Comparison of ENCODE assay signal across 8 mouse cellular contexts in the genomic region with DNA sequence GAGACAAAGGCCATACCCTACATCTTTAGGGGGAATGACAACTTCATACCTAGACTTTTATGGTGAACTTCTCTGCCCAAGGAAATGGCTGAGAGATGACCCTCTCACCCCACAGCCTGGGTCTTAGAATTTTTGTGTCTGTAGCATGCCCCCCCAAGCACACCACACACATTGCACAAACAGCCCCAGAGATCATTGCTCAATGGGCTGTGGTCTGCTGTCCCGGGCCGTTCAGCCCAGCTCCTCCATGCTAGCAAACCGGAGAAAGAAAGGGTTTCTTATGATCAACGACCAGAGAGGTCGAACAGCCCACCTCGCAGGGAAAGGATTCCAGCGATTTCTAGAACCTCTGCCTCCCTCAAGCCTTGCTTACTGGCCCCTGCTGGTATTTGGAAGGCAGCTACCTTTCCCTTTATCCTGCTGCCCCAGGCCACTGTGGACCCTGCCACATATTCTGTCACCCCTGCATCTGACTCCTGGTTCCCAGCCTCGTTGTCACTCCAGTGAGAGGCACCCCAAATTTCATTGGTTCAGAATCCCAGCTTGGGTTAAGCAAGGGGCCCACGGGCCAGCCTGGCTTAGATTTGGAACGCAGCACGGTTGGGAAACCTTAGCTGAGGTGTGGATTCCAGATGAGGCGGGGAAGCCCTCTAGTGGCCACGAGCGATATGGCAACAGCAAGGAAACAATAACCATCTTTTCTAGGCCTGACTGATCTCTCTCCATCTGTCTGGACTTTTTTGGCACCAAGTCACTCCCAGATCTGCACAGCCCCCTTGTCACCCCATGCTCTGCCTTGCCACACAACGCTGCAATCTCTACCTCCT. TPM values are rescaled to one million over a fixed set of nuclear protein-coding genes. Genes with fewer than 3 reads are reported as not detected.
A peak's percentile ranks its signal among the peaks of the same experiment; 100 is the strongest.
DNase-seq lines count a peak whose midpoint lies in the region; ATAC-seq and TF ChIP-seq lines count a peak whose summit lies in the region.

No protein-coding gene starts in this region.

- H3K4me1 ChIP-seq in forebrain, embryonic 10.5 days = peaks cover 14% of the 10 kb centered on the region
- H3K4me1 ChIP-seq in heart, embryonic 15.5 days (replicated peaks) = peaks cover 4% of the 10 kb centered on the region
- H3K4me1 ChIP-seq in liver, embryonic 14.5 days (replicated peaks; ENCODE audit: control insufficient read depth in 2 of 2, insufficient read depth in 2 of 2, low read length in 1 of 2) = peaks cover 0 to 13% of the 10 kb centered on the region in 2 experiments; a peak in 2 of 4 replicates
- H3K4me1 ChIP-seq in stomach, embryonic 15.5 days = peaks cover 4% of the 10 kb centered on the region; the same call in 1 of the 2 replicates

- WGBS in forebrain, embryonic 10.5 days = 27% methylated on average over 15 of the region's 15 CpGs
- 24% methylated on average over 15 of the region's 15 CpGs for WGBS in heart, embryonic 15.5 days
- 15% methylated on average over 15 of the region's 15 CpGs for WGBS in liver, embryonic 14.5 days (ENCODE audit: insufficient replicate concordance)
- 22% methylated on average over 15 of the region's 15 CpGs for WGBS in stomach, embryonic 15.5 days

- no peak overlapping the region for H3K4me3 ChIP-seq in forebrain, embryonic 10.5 days
- no peak overlapping the region for H3K4me3 ChIP-seq in heart, embryonic 15.5 days
- no peak overlapping the region for H3K4me3 ChIP-seq in liver, embryonic 14.5 days (ENCODE audit: insufficient read depth in 1 of 2, low read depth in 2 of 2, low read length in 2 of 2)
- H3K4me3 ChIP-seq in stomach, embryonic 15.5 days (replicated peaks) = no peak overlapping the region

- no peak for TF ChIP-seq EP300 in liver, embryonic 14.5 days (IDR thresholded peaks at IDR 0.05; ENCODE audit: low read depth)

- peak overlapping the region; percentile 62; the same call in 1 of the 2 replicates for H3K27ac ChIP-seq in forebrain, embryonic 10.5 days
- no peak overlapping the region for H3K27ac ChIP-seq in heart, embryonic 15.5 days
- no peak overlapping the region for H3K27ac ChIP-seq in liver, embryonic 14.5 days
- no peak overlapping the region for H3K27ac ChIP-seq in stomach, embryonic 15.5 days

- peak; percentile 24 for ATAC-seq in CD4-positive, CD25-positive, alpha-beta regulatory T cell, adult 4 months
- peak; percentile 49 for ATAC-seq in heart, embryonic 15.5 days (replicated peaks; ENCODE audit: insufficient number of reproducible peaks, insufficient read depth, low FRiP score, low read depth)
- peak; percentile 57 for ATAC-seq in liver, embryonic 14.5 days (ENCODE audit: insufficient read depth)
- ATAC-seq in stomach, embryonic 15.5 days (ENCODE audit: insufficient read depth, low FRiP score, low read depth) = peak; percentile 47; the same call in 1 of the 2 replicates

- 0 out of 2 replicates have a peak overlapping the region, but pooled peaks have one; percentile 25 for H3K4me2 ChIP-seq in heart, embryonic 15.5 days
- peak overlapping the region; percentile 34 for H3K4me2 ChIP-seq in liver, embryonic 14.5 days (ENCODE audit: low read depth)
- peak overlapping the region; percentile 22; the same call in 1 of the 2 replicates for H3K4me2 ChIP-seq in stomach, embryonic 15.5 days

- H3K36me3 ChIP-seq in forebrain, embryonic 10.5 days (replicated peaks) = no peaks in the 10 kb centered on the region
- no peaks in the 10 kb centered on the region for H3K36me3 ChIP-seq in heart, embryonic 15.5 days
- H3K36me3 ChIP-seq in liver, embryonic 14.5 days (replicated peaks; ENCODE audit: control insufficient read depth, insufficient read depth, low read depth) = no peaks in the 10 kb centered on the region
- H3K36me3 ChIP-seq in stomach, embryonic 15.5 days = no peaks in the 10 kb centered on the region

- no peaks in the 10 kb centered on the region for H3K9me3 ChIP-seq in forebrain, embryonic 10.5 days
- H3K9me3 ChIP-seq in heart, embryonic 15.5 days (replicated peaks) = no peaks in the 10 kb centered on the region
- H3K9me3 ChIP-seq in liver, embryonic 14.5 days (ENCODE audit: control insufficient read depth, low read length) = no peaks in the 10 kb centered on the region
- no peaks in the 10 kb centered on the region for H3K9me3 ChIP-seq in stomach, embryonic 15.5 days

- TF ChIP-seq CTCF in liver, embryonic 14.5 days (IDR thresholded peaks at IDR 0.05; ENCODE audit: low read depth) = peak; percentile 96

- no peak overlapping the region; the same call in 1 of the 2 replicates for H3K9ac ChIP-seq in heart, embryonic 15.5 days
- no peak overlapping the region for H3K9ac ChIP-seq in liver, embryonic 14.5 days (replicated peaks)
- H3K9ac ChIP-seq in stomach, embryonic 15.5 days = no peak overlapping the region

- DNase-seq in c-Kit-negative CD71-positive TER-119-positive erythroid progenitor cells, embryonic 14.5 days (ENCODE audit: low read depth, low spot score) = peak; percentile 45
- peak; percentile 82 for DNase-seq in forebrain, embryonic 10.5 days (ENCODE audit: extremely low spot score, low spot score)
- peak; percentile 85 for DNase-seq in kidney, postnatal 14 days
- DNase-seq in liver, embryonic 14.5 days (ENCODE audit: low read depth in 3 of 3, low spot score in 3 of 3) = peak in 2 of 3 experiments; percentile 38 to 42
- peak; percentile 85 for DNase-seq in neural tube, embryonic 10.5 days (ENCODE audit: extremely low spot score, low spot score)

- peaks cover 15% of the 10 kb centered on the region; the same call in 1 of the 2 replicates for H3K27me3 ChIP-seq in forebrain, embryonic 10.5 days (ENCODE audit: poor library complexity, severe bottlenecking)
- H3K27me3 ChIP-seq in heart, embryonic 15.5 days = no peaks in the 10 kb centered on the region
- H3K27me3 ChIP-seq in liver, embryonic 14.5 days (ENCODE audit: control insufficient read depth, insufficient read depth, low read length) = no peaks in the 10 kb centered on the region
- no peaks in the 10 kb centered on the region for H3K27me3 ChIP-seq in stomach, embryonic 15.5 days (replicated peaks)

RNA-seq across cellular contexts. Expression of a gene that starts 45.3 kb away (rescaled TPM):
- polyA plus RNA-seq in CD4-positive, CD25-positive, alpha-beta regulatory T cell, adult 4 months (2017; shearing (Covaris generic)) = 10 to 100 TPM; 17.2 to 19.5 TPM
- 19.9 and 20.1 TPM in 2 replicates for polyA plus RNA-seq in forebrain, embryonic 10.5 days (2016; fragmentation: Nextera tagmentation; extraction: Ambion mirVana)
- polyA plus RNA-seq in heart, embryonic 15.5 days (2015; fragmentation: Nextera tagmentation; extraction: Ambion mirVana) = 7.4 and 9.1 TPM in 2 replicates
- 2.5 and 3.3 TPM in 2 replicates for polyA plus RNA-seq in liver, embryonic 14.5 days (2012; rRNA removed)
- polyA plus RNA-seq in liver, embryonic 14.5 days (2014; fragmentation: Nextera tagmentation; extraction: Ambion mirVana) = 7.5 and 7.8 TPM in 2 replicates
- 14.1 and 17.9 TPM in 2 replicates for polyA plus RNA-seq in stomach, embryonic 15.5 days (2015; fragmentation: Nextera tagmentation; extraction: Ambion mirVana)
